Mouse (Mus musculus) liver, adult 2 months (tissue): ENCODE results near the gene Twist2.

Source experiments
- CTCF ChIP-seq: fragments of 200-500 bp; IDR thresholded peaks from 2 replicates; pipeline ENCODE4 v1.5.1; 2011; ENCODE audit warnings: low read depth, low read length, control low read depth
- POLR2A ChIP-seq: fragments of 200-500 bp; IDR thresholded peaks from 2 replicates; pipeline ENCODE4 v1.6.1; 2011; ENCODE audit warnings: low read length, control low read depth; ENCODE audit not compliant: insufficient read depth; ENCODE audit errors: extremely low read depth

DNA sequence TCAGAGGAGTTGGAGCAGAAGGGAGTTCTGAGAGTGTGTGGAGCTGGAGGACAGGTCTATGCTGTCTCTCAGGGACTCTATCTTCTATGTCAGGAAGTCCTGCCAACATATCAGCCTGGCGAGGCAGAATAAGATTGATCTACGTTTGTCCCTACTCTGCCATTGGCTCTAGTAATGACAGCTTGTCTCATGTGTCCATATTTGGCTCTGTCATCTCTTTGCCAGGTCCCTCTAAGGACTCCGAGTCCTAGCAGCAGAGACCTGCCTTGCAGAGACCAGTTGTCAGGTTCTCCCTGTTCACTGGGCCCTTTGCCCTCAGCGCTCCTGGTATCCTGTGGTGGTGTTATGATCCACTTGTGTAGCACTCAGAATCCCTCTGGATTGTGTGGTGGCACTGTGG lies 21.4 kb upstream of the Twist2 start:
- TF ChIP-seq CTCF (no peak), POLR2A (no peak)
